ENCODE assay signal across 18 mouse cellular contexts in the genomic region with DNA sequence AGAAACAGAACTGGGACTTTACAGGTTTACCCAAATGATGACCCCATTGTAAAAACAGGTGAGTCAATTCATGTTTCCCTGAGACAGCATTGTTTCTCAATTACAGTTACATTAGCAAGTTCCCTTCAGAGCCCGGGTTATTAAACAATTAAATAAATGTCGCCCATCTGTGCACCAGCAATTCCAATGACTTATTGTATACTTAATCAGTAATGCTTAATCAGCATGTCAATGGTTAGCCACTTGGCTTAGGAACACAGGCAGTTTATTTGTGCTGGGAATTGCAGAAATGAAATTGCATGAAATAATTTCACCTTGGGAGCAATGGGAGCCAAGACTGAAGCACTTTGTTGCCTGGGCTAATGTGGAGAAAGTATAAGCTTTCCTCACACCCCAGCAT.
"Had no signal": no experiment of that assay in that cellular context is flagged by ENCODE, and none has a peak within 500 bp of the region (broad histone marks: within the 10 kb centered on the region; RNA-seq: fewer than 3 reads in every experiment).

No protein-coding gene starts in this region.

- H3K9ac ChIP-seq: liver, embryonic 14.5 days; lung, embryonic 14.5 days; midbrain, embryonic 13.5 days; midbrain, embryonic 15.5 days; neural tube, embryonic 12.5 days had no signal

- H3K4me1 ChIP-seq: midbrain, embryonic 10.5 days; neural tube, embryonic 12.5 days had no signal

- H3K9me3 ChIP-seq: midbrain, embryonic 10.5 days; midbrain, embryonic 13.5 days; midbrain, embryonic 15.5 days; neural tube, embryonic 12.5 days had no signal

- H3K27me3 ChIP-seq: midbrain, embryonic 13.5 days; midbrain, embryonic 15.5 days; neural tube, embryonic 12.5 days had no signal

- H3K4me3 ChIP-seq: midbrain, embryonic 10.5 days; midbrain, embryonic 13.5 days; midbrain, embryonic 15.5 days; myocyte; neural tube, embryonic 12.5 days had no signal

- H3K36me3 ChIP-seq: midbrain, embryonic 10.5 days; midbrain, embryonic 13.5 days; midbrain, embryonic 15.5 days; neural tube, embryonic 12.5 days had no signal

- DNase-seq: lung, adult 18-20 months; lung, embryonic 14.5 days; lung, postnatal 10 days; lung, postnatal 4 days; retina, postnatal 1 day; right cerebral cortex, adult 18-20 months; right cerebral cortex, postnatal 25 days; right cerebral cortex, postnatal 4 days; spleen, adult 18-20 months; thymus, adult 18-20 months; thymus, postnatal 14 days; thymus, postnatal 36 days had no signal

- H3K27ac ChIP-seq: liver, embryonic 14.5 days; midbrain, embryonic 10.5 days; midbrain, embryonic 13.5 days; midbrain, embryonic 15.5 days; neural tube, embryonic 12.5 days had no signal

- H3K4me2 ChIP-seq: lung, embryonic 14.5 days; midbrain, embryonic 13.5 days; midbrain, embryonic 15.5 days; neural tube, embryonic 12.5 days had no signal

- ATAC-seq: midbrain, embryonic 13.5 days; midbrain, embryonic 15.5 days had no signal
